Mouse (Mus musculus) forelimb bud, embryonic 11.5 days (tissue): ENCODE results near the gene Pigu.

Experiments
- DNase-seq: peaks from one replicate; pipeline ENCODE4 v3.0.0-alpha.2; 2012; ENCODE audit warnings: low read depth, low spot score

Gene Pigu

DNA sequence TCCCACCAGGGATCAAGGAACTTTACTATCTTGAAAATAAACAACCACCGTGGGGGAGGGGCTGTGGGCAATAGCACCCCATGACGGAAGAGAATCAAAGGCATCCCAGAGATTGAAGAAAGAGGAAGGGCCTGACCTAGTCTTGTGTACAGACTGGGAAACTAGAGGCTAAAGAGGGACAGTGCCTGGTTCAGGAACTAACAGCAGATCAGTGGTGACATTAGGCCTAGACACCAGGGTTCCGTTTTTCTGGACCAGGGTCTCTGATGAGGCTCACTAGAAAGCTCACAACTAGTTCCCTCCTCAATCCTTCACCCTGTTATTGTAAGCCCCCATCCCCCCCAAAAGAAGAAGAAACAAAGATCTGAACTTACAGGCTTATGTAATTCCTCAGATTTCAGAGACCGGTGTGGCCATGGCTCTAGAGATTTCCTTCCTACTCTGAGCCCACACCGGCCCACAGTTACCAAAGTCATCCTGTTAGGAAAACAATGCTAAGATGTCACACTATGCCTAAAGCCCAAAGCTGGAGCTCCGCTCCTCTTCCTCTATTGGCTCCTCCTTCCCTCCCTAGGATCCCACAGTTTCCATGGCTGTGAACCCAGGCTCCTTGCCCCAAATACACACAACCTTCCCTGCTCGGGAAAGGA, 10.5 kb upstream of the Pigu start:
- DNase-seq, result no peak

DNA sequence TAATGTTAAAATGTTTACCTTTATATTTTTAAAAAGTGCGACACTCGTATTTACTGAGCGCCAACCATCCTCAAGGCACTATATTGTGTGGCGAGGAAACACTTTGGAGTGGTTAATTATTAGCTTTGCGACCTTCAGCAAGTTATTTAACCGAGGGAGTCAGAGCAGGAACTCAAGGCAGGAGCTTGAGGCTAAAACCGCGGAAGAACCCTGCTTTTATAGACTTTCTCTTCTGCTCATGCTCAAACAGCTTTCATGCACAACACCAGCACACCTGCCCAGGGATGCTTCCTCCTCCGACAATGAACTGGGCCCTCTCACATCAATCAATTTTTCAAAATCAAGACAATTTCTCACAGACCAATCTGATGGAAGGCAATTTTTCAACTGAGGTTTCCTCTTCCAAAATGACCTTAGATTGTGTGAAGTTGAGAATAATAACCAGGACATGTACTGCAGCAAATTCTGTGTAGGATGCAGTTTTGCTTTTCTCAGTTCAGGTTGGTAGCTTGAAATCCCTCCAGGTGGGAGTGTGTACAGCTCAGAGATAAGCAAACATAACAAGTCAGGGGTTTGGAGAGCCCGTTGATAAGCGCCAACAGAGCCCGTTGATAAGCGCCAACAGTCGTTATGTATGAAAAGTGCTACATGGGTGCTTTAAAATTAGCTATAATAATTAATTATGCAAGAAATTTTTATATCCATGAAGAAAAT, 613 bp upstream of the Pigu start:
- DNase-seq, result no peak

DNA sequence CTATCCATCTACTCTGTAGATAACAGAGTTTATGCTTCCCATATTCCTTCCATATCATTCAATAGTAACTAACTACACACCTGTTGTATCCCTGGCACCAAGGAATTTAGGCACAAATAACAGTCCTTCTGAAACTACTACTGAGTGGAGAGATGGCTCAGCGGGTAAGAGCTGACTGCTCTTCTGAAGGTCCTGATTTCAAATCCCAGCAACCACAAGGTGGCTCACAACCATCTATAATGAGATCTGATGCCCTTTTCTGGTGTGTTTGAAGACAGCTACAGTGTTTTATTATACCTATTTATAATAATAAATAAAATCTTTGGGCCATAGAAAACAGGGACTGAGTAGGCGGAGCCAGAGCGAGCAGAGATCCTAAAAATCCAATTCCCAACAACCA, 2.8 kb downstream of the Pigu start:
- no peak for DNase-seq

DNA sequence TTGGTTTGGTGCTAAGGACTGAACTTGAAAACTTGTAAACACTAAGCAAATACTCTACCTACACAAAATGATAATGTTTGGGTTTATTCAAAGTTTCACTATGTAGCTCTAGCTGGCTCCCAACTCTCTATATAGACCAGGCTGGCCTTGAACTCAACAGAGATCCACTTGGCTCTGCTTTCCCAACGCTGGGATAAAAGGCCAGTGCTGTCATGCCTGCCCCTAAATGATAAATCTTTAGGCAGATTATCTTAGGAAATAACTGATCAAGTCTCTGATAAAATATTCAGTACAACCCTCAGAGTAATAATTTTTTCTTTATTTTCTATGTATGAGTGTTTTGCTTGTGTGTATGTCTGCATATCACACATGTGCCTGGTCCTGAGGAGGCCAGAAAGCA, 10.6 kb downstream of the Pigu start:
- DNase-seq, result no peak

DNA sequence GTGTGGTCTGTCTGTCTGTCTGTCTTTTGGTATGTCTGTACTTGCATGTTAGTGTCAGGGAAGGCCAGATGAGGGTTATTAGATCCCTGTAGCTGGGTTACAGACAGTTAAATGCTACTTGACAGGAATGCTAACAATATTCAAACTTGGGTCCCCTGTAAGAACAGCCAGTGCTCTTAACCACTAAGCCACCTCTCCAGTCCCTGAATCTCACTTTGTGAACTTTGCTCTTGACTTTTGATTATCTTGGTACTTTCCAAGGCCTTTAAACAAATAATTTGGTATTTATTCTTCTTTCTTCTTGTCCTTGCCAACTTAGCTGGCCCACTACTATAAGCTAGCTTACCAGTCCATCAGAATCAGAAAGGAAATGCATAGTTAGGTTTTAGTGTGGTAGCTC, 17.1 kb downstream of the Pigu start:
- DNase-seq, result no peak

DNA sequence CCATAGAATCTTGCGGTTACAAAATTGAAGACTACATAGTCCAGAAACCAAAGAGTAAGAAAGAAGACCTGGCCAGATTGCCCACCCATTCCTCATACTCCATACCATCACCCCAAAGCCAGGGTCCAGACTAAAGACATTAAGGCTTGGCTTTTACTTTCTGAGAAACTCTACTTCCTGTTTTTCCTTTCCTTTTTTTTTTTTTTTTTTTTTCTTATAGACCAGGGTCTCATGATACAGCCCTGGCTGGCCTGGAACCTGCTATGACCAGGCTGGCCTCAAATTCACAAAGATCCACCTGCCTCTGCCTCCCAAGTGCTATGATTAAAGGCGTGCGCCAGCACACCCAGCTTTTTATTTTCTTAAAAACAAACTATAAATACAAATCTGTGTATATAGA, 21.0 kb downstream of the Pigu start:
- DNase-seq, result no peak

DNA sequence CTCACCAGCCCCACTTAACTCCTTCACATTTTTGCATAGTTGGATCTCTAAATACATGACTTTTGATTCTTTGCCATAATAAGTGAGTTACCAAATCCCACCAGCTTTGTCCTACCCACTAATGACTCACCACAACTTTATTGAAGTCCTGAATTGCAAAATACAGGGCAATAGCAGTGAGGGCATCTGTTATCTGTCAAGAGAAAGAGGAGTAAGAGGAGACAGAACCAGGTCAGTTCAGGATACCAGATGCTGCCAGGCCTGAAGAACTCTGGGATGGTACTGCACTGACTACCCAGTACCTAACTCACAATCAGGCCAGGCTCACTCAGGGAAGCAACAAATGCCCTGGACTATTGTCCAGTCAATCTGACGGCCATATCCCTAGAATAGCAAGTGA, 22.0 kb downstream of the Pigu start:
- DNase-seq, result no peak

DNA sequence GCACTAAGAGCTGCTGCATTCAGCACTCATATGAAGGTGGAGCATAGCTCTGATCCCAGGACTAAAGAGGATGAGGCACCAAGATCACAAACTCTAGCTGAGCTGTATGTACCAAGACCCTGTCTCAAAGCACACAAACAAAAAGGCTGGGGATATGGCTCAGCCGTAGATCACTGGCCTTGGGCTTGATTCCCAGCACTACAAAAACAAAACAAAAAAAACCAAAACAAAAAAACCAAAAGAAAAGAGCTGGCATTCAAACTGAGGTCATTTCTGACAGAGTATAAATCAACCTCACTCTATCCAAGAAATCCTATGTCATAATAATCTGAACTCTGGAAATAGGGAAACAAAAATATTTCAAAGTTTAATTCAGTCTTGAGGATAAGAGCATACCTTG, 23.8 kb downstream of the Pigu start:
- DNase-seq, result no peak

DNA sequence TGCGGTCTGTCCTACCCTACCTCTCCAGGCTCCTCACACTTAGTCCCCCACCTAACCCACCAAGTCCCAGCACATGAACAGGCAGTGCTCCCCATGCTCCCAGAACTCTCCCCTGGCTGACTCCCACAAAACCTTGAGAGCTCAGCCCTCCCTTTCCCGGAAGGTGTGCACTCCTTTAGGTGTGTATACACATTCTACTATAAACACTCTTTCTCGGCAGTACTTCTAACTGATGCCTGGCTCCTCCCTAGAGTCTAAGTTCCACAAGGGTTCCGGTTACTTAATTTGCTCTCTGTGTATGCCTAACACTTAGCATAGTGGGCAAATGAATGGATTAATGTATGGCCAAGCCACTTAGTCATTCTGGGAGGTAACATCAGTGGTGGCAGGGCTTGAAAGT, 25.9 kb downstream of the Pigu start:
- no peak for DNase-seq

DNA sequence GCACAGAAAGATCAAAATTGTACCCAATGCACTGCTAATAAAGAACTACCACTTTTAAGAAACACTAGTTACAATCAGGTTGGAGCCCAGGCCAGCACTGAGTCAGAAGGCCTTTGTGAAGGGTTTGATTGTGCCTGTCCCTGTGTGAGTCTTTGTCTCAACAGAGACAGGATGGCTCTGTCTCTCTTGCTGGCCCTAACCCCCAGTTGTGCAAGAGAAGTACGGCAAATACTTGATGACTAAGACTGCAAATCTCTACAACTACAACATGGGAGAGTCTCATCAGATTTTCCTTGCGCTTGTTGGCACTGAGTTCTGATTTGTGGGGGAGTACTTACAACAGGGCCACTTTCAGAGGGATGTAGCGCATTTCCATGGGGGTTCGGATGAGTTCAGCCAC, 26.4 kb downstream of the Pigu start:
- no peak for DNase-seq

DNA sequence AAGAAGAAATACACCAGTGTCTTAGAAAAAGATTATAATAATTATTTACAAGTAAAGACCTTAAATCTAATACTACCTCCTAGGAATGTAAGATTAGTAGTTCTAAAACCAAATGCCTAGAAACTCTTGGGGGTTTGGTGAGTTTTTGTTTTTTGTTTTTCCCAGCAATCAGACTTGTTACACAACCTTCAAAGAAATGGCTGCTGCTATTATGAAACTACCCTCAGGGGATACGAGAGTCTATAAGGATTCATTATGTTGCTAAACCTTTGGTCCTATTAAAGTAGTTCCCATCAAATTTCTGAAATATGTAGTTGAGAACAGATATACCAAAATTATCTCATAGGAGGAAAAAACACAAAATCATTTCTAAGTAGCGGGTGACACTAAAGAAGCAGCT, 27.5 kb downstream of the Pigu start:
- no peak for DNase-seq

DNA sequence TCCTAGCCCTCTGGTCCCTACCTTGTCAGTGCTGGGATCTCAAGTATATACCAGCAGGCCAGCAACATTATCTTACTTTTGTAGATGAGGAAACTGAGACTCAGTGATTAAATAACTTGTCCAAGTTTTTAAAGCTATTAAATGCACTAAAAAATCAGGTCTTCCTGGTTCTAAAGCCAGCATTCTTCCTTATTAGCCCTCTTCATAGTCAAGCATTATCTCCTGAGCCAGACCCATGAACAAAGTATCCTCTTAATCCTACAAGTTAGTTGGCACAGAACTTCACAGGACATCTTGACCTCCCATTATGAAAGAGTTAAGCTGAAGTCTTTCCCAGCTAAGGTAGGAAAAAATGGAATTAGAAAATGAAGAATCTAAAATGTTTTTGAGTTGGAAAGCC, 28.3 kb downstream of the Pigu start:
- no peak for DNase-seq

DNA sequence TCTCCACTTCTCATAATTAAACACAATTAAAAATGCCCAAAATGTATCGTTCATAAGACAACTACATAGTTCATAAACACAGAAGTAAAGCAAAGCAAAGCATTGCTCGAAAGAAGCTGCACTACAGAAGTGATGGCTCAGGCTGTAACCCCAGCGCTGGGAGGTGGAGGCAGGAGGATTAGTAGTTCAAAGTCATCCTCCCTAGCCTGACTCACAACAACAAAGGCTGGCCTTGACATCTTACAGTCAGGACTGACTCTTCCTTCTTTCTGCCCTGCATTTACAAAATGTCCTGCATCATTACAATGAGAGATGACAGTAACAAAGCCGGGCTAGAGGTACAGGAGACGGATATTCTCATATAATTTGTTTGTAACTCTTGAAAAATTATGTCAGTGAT, 29.3 kb downstream of the Pigu start:
- DNase-seq, result no peak

DNA sequence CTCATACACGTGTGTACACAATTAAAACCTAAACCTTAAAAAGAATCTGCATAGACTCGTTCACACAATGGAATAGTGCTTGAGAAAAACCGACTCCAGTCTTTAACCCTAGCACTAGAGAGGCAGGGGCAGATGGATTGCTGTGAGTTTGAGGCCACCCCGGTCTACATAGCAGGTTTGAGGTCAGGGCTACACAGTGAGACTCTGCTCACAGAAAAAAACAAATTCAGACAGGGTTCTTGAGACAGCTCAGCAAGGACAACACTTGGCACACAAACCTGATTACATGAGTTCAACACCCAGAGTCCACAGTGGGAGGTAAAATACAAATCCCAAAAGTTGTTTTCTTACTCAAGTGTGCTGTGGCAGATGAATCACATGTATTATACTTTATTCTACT, 31.2 kb downstream of the Pigu start:
- DNase-seq, result no peak

DNA sequence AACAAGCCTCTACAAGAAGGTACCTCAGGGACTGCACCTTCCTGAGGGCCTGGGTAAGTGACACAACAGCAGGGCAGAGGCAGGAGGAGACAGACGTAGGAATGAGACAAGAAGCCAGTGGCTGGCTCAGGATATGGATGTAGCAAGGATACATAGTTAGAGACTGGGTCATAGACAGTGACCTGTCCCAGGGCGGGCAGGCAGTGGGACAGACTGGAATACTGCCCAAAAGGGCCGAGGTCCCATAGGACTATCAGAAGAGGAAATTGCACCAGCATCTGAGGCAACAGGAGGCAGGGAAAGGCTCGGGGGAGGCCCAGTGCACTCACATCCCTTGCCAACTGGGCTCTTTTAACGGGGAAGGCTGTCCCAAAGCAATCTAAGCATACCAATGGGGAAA, 36.6 kb downstream of the Pigu start:
- DNase-seq, result no peak

DNA sequence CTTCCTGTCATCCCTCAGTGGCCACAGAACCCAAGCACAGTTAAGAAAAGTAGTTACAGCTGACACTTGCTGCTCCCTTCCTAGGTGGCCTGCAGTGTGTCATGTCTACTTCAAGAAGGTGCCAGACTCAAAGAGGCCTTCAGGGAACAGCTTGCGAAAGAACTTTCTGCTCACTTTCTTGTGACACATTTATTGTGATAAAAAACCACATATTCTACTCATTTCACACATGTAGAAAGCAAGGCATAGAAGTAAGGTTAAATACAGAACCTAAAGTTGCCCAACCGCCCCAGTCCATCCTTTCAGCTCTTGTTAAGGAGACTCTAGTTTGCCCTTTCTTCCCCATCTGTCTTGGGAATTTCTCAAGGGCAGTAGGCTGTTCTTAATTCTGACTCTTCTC, 38.6 kb downstream of the Pigu start:
- DNase-seq, result no peak

DNA sequence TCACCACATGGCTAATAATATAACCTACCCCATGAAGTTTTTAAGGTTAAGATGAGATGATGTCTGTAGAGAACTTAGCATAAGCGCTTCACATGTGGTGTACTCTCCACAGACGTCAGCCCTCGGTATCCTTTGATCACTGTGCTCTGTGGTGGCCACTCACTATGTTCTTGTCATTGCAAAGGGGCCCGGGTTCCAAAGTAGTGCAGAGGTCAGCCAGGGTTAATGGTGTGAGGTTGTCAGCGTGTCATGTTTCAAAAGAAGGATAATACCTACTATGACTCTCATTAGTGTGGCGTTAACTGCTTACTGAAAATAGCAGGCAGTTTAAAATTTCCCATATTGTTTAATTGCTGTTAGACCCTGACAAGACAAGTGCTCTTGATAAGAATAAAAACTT, 43.6 kb downstream of the Pigu start:
- DNase-seq, result no peak

DNA sequence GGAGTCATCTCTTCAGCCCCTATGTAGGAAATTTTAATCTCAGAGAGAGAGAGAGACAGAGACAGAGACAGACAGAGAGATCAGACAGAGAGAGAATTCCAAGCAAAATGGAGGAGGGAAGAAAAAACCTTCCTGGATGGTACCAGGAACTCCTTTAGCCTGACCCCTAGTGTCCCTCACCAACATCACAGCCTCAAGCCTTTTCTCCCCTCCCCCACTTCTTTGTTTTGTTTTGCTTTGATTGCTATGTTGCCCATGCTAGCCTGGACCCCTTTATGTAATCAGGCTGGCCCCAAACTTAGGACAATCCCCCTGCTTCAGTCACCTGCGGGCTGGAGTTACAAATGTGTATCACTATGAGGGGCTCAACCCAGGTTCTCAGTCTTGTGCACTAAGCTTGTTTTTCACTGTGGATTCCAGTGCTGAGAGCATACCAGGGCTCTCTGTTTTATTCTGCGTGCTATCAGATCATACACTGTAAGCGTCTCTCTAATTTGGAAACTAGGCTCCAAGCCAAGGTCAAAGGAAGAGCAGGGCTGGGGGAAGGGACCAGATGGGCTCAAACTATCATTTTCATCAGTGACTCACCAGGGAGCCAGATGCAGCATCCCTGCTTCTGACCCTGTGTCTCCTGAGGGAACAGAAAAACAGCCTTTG, 48.2 kb downstream of the Pigu start:
- peak; percentile 25 for DNase-seq

DNA sequence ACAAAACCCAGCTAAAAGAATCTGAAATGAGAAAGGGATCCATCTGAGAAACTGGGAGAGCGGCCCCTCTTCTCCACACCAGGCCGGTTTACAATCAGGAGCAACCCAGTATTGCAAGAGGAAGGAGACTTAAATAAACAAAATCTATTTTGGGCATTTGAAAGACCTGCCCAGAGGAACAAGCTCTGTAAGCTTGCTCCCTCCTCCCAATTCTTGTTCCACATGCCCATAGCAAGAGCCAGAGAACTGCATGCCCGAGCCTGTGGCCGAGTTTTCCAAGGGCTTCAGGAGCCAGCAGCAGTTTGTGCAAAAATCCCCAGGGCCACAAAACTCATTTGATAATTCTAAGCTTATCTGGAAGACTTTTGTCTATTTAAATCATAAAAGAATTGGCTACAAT, 57.7 kb downstream of the Pigu start:
- no peak for DNase-seq

DNA sequence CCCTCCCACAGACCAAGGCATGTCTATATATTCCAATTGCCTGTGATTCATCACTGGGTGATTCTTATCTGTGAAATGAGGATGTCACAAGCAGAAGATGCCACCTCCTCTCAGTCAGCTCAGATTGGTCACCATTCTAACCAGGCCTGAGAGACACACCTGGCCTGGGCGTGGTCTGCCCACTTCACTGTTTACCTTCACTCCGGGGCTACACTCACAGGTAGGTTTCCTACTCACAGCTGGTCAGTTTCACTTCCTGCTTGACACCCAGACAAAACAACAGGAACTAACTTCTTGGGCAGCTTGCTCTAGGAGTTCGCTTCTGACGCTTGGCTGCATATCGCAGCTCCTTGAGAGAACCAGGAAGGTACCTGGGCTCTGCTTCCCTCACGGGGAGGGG, 61.8 kb downstream of the Pigu start:
- DNase-seq, result no peak

DNA sequence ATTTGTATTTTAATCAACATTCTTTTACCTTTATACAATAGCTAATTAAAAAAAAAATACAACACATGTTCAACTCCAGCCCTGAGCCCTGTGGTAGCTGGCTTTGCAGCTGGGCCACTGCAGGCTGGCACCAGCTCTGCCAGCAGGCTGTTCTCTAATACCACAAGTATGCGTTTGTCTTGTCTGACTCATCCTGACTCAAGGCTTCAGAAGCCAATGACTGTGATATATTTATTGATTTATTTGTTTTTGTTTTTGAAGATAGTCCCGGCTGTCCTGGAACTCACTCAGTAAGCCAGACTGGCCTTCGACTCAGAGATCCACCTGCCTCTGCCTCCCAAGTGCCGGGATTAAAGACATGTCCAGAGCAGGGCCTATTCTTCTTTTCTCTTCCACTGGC, 63.3 kb downstream of the Pigu start:
- no peak for DNase-seq

DNA sequence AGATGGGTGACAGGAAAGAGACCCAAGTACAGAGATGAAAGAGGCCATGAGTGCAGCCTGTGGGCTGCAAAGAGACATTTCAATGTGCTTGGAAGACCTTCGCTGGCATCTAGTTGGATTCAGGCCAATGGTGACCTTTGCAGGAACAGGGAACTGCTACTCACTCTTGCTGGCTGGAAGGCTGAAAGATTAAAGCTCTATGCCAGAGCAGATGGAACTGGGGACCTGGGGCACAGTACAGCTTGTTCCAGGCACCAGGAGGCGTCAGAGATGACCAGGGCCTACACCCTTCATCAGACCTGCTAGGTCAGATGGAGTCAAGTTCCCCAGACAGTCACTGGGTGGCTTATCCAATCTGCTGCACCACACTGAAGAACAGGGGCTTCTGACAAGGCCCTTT, 63.8 kb downstream of the Pigu start:
- DNase-seq, result no peak

DNA sequence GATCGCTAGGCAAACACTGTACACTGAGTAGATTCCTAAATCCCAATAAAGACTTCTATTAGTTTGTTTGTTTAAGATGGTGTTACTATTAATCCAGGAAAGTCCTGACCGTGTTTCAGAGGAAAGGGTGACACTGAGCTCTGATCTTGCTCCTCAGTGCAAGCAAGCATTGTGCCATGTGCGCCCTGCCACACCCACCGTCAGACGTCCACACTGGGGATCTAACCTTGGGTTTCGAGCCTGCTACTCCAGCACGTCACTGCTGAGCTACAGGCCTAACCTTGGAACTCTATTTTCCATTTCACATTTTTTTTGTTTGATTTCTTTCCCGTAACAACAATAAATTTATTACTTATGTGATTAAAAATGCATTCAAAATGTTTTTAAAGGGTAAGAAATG, 67.2 kb downstream of the Pigu start:
- no peak for DNase-seq
